Mouse (Mus musculus): ENCODE data around the gene Tmcc1.

Gene Tmcc1

GRCm38 (mm10) chr6:115972083-115972764, 221.1 kb downstream of the Tmcc1 start:
- DNase-seq (ENCODE audit: inconsistent ontology term): no peak

- DNase-seq (ENCODE audit: inconsistent ontology term): no peak
Measured at GRCm38 (mm10) chr6:115971273-115972060, 221.8 kb downstream of the Tmcc1 start.

GRCm38 (mm10) chr6:115969952-115970351, 223.3 kb downstream of the Tmcc1 start:
- no peak for DNase-seq (ENCODE audit: inconsistent ontology term)

- DNase-seq (ENCODE audit: inconsistent ontology term): no peak
Measured at GRCm38 (mm10) chr6:115969103-115969502, 224.2 kb downstream of the Tmcc1 start.

GRCm38 (mm10) chr6:115968700-115969099, 224.6 kb downstream of the Tmcc1 start:
- no peak for DNase-seq (ENCODE audit: inconsistent ontology term)
